Comparison of ENCODE assay signal across 11 mouse cellular contexts in the genomic region with DNA sequence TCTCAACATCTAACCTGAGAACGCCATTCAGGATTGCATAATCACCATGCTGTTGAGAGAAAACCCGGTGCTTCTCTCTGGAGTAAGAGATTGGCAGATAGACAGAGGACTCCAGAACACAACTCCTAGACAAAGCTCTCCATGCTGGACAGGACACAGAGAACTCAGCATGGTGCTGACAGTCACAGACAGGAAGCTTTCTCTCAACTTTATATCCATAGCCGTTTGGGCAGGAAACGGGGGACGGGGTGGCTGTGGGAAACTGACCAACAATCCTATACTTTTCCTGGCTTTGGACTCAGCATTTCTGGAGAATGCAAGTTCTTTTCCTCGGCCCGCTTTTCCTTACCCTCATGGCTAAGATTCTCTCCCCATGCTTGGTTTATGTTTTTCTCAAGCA. TPM values are rescaled to one million over a fixed set of nuclear protein-coding genes. Genes with fewer than 3 reads are reported as not detected.
DNase-seq lines count a peak whose midpoint lies in the region; ATAC-seq and TF ChIP-seq lines count a peak whose summit lies in the region.
"Had no signal": no experiment of that assay in that cellular context is flagged by ENCODE, and none has a peak within 500 bp of the region (broad histone marks: within the 10 kb centered on the region; RNA-seq: fewer than 3 reads in every experiment).

No protein-coding gene starts in this region.

- no peak overlapping the region for H3K4me3 ChIP-seq in heart, embryonic 12.5 days
- H3K4me3 ChIP-seq in kidney, postnatal 0 days (replicated peaks; ENCODE audit: low read depth, low read length), result no peak overlapping the region

- peaks cover 5% of the 10 kb centered on the region; the same call in 1 of the 2 replicates for H3K36me3 ChIP-seq in heart, embryonic 12.5 days
- no peaks in the 10 kb centered on the region for H3K36me3 ChIP-seq in kidney, postnatal 0 days (ENCODE audit: insufficient read depth, low read length)

- H3K4me1 ChIP-seq in heart, embryonic 12.5 days (replicated peaks), result peaks cover 35% of the 10 kb centered on the region
- H3K4me1 ChIP-seq in kidney, postnatal 0 days (replicated peaks; ENCODE audit: insufficient read depth, low read length), result 0 out of 2 replicates have a peak, but pooled peaks cover 15% of the 10 kb centered on the region

- H3K27me3 ChIP-seq in heart, embryonic 12.5 days (replicated peaks), result no peaks in the 10 kb centered on the region
- H3K27me3 ChIP-seq in kidney, postnatal 0 days (ENCODE audit: insufficient read depth, low read length), result no peaks in the 10 kb centered on the region

- intact Hi-C loops in heart, postnatal 25 days (cut with DNase I), result no loop called here

- H3K9me3 ChIP-seq in heart, embryonic 12.5 days (replicated peaks), result no peaks in the 10 kb centered on the region
- no peaks in the 10 kb centered on the region for H3K9me3 ChIP-seq in kidney, postnatal 0 days (replicated peaks; ENCODE audit: low read length)

- 69% methylated on average over 7 of the region's 7 CpGs for WGBS in heart, embryonic 12.5 days
- 64% methylated on average over 7 of the region's 7 CpGs for WGBS in kidney, postnatal 0 days

- TF ChIP-seq CTCF in kidney, postnatal 0 days (IDR thresholded peaks at IDR 0.05; ENCODE audit: low read depth), result no peak

- peak overlapping the region; percentile 50 for H3K27ac ChIP-seq in heart, embryonic 12.5 days (ENCODE audit: poor library complexity, severe bottlenecking)
- H3K27ac ChIP-seq in kidney, postnatal 0 days, result peak overlapping the region; percentile 66

- no peak overlapping the region for H3K4me2 ChIP-seq in heart, embryonic 12.5 days
- no peak overlapping the region for H3K4me2 ChIP-seq in kidney, postnatal 0 days (ENCODE audit: low read length)

- peak; percentile 33; the same call in 1 of the 2 replicates for ATAC-seq in heart, embryonic 12.5 days (ENCODE audit: insufficient number of reproducible peaks, low FRiP score)
- no peak for ATAC-seq in kidney, postnatal 0 days (replicated peaks; ENCODE audit: low FRiP score, low read depth)
- ATAC-seq: inflammation-experienced regulatory T-cells, adult 6 months had no signal

- H3K9ac ChIP-seq in heart, embryonic 12.5 days, result no peak overlapping the region
- no peak overlapping the region for H3K9ac ChIP-seq in kidney, postnatal 0 days (ENCODE audit: low read depth, low read length)

- DNase-seq in heart, postnatal 25 days (ENCODE audit: low spot score), result no peak
- peak; percentile 71 for DNase-seq in kidney, postnatal 0 days (ENCODE audit: low spot score)
- no peak for DNase-seq in kidney, adult 11 months
- peak; percentile 24 for DNase-seq in adipocyte (ENCODE audit: low spot score)
- DNase-seq in kidney, postnatal 14 days, result peak; percentile 44
- DNase-seq in cerebellum, adult 8-10 months, result no peak
- DNase-seq in MN1 (ENCODE audit: low spot score), result no peak
- DNase-seq: cerebellum, postnatal 36 days; thymus, postnatal 36 days had no signal

RNA-seq across cellular contexts. Expression of a gene that starts 51.8 kb away (rescaled TPM):
- 144 and 149 TPM in 2 replicates for polyA plus RNA-seq in heart, embryonic 12.5 days (2016; fragmentation: Nextera tagmentation; extraction: Ambion mirVana)
- 10 to 100 TPM; 30.9 to 35.7 TPM for total RNA-seq in heart, postnatal 25 days (2021)
- 180 and 183 TPM in 2 replicates for polyA plus RNA-seq in kidney, postnatal 0 days (2015; fragmentation: Nextera tagmentation; extraction: Ambion mirVana)

RNA-seq across cellular contexts. Expression of a gene that starts 58.6 kb away (rescaled TPM):
- polyA plus RNA-seq in heart, embryonic 12.5 days (2016; fragmentation: Nextera tagmentation; extraction: Ambion mirVana), result 46.4 and 47.2 TPM in 2 replicates
- 10 to 100 TPM; 18.7 to 20.7 TPM for total RNA-seq in heart, postnatal 25 days (2021)
- 48.7 and 49.1 TPM in 2 replicates for polyA plus RNA-seq in kidney, postnatal 0 days (2015; fragmentation: Nextera tagmentation; extraction: Ambion mirVana)

Comparison
In these comparisons a context has a peak if more than half of its experiments do, and no peak if none do; other contexts are left out.
1. DNase-seq: peak in kidney, postnatal 0 days (single experiment), adipocyte (single experiment) and kidney, postnatal 14 days (single experiment); none in heart, postnatal 25 days (single experiment), kidney, adult 11 months (single experiment), cerebellum, adult 8-10 months (single experiment) and MN1 (single experiment).